Mouse (Mus musculus): Measurements from ENCODE around the gene Vmn2r15.

Gene Vmn2r15

DNA sequence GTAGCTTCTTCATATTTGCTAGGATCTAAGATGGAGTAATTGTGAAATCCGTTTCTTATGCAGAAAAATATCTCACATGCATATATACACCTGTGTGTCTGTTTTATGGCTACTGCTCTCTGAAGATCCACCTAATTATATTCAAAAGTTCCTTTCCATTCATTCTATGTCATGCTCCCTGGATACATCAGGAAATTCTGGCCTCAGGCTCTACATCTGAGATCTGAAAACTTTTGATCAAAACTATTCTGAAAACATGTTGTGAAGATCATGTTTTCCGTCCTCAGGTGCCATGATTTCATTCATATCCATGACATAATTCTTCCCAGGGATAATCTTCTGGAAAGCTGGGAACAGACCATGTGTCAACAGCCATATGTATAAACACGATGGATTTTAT lies at the start of gene Vmn2r15:
Gene Vmn2r15, minus strand, starts transcription at position 101 of the 400 bp plus-strand sequence.
- DNase-seq (ENCODE audit: extremely low spot score, low read depth, low spot score) = no peak

DNA sequence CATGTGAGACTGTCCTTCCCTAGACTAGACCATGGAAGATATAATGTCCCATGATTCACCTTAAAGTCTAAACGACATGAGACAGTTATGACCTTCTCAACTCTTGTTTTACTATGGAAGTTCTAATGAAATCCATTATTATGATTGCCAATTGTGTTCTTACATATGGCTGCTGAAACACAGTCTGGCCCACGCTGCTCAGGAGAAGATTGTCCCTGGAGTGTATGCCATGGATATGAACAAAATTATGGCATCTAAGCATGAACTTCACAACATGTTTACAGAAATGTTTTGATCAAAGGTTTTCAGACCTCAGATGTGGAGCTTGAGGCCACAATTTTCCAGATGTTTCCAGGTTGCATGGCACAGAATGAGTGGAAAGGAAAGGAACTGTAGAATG lies 32.4 kb upstream of the Vmn2r15 start, which contains the start of gene Vmn2r16:
Gene Vmn2r16, plus strand, starts transcription at position 301 of the 400 bp plus-strand sequence.
- no peak for DNase-seq (ENCODE audit: extremely low spot score, low read depth, low spot score)

- DNase-seq (ENCODE audit: extremely low spot score, low read depth, low spot score) = no peak
These were observed 2.8 kb downstream of the Vmn2r15 start for GRCm38 (mm10) chr5:109294655-109295054.

Measured in hindlimb bud, embryonic 11.5 days (tissue).